Mouse (Mus musculus) mouse embryonic stem cell (cell line): ENCODE data around the gene Cmip.
"Not testable (repeated sequence)": the region's sequence is repeated elsewhere in the genome, so short reads cannot be mapped to it uniquely, and the experiment has no call there.

Experiments
- in situ Hi-C, 2 experiments: fragments of 300-500 bp; cut with MboI; formaldehyde crosslinking; loops; 1 replicate in 1 of 2; 3 replicates in 1 of 2; pipeline ENCODE4 v1.14.3; 2019 to 2020; ENCODE audit warnings: low sequenced_read_pairs in 2 of 2, low pct_unique_long_range_greater_than_20kb in 1 of 2, mixed read lengths in 1 of 2; ENCODE audit not compliant: unreplicated experiment in 1 of 2

The Cmip gene

GRCm38 (mm10) chr8:117423029-117423428 is 166.2 kb downstream of the Cmip start:
- in situ Hi-C loops: no loop called here

GRCm38 (mm10) chr8:117427816-117428215 is 171.0 kb downstream of the Cmip start:
- in situ Hi-C loops: not testable (repeated sequence)

- in situ Hi-C loops: no loop called here
These were observed 171.8 kb downstream of the Cmip start for GRCm38 (mm10) chr8:117428524-117429162.

GRCm38 (mm10) chr8:117430624-117431023 is 173.8 kb downstream of the Cmip start:
- in situ Hi-C loops: no loop called here

- in situ Hi-C loops: no loop called here
These were observed 174.7 kb downstream of the Cmip start for GRCm38 (mm10) chr8:117431554-117431953.

- in situ Hi-C loops: no loop called here
These were observed 175.2 kb downstream of the Cmip start for GRCm38 (mm10) chr8:117432111-117432510.

- in situ Hi-C loops: no loop called here
These were observed 177.1 kb downstream of the Cmip start for GRCm38 (mm10) chr8:117433968-117434367.

- in situ Hi-C loops: no loop called here
These were observed 179.9 kb downstream of the Cmip start for GRCm38 (mm10) chr8:117436786-117437185.

- in situ Hi-C loops: no loop called here
These were observed 180.8 kb downstream of the Cmip start for GRCm38 (mm10) chr8:117437616-117438015.

GRCm38 (mm10) chr8:117440317-117440716 is 183.5 kb downstream of the Cmip start:
- in situ Hi-C loops: no loop called here

- in situ Hi-C loops: no loop called here
These were observed 183.9 kb downstream of the Cmip start for GRCm38 (mm10) chr8:117440759-117441158.

GRCm38 (mm10) chr8:117445507-117445906 is 188.6 kb downstream of the Cmip start:
- in situ Hi-C loops: no loop called here

- in situ Hi-C loops: no loop called here
These were observed 189.6 kb downstream of the Cmip start for GRCm38 (mm10) chr8:117446344-117446997.

- in situ Hi-C loops: no loop called here
These were observed 194.2 kb downstream of the Cmip start for GRCm38 (mm10) chr8:117451072-117451471.

- in situ Hi-C loops: no loop called here
These were observed 197.1 kb downstream of the Cmip start for GRCm38 (mm10) chr8:117453974-117454373.

GRCm38 (mm10) chr8:117454516-117455116 is 197.8 kb downstream of the Cmip start:
- in situ Hi-C loops: no loop called here

GRCm38 (mm10) chr8:117455701-117456100 is 198.8 kb downstream of the Cmip start:
- in situ Hi-C loops: no loop called here

- in situ Hi-C loops: no loop called here
These were observed 201.6 kb downstream of the Cmip start for GRCm38 (mm10) chr8:117458440-117458839.

- in situ Hi-C loops: no loop called here
These were observed 205.9 kb downstream of the Cmip start for GRCm38 (mm10) chr8:117462701-117463284.
